Mouse (Mus musculus) intestine, embryonic 15.5 days (tissue): Measurements from ENCODE around the gene Gm10770. TPM values are rescaled to one million over a fixed set of nuclear protein-coding genes. Genes with fewer than 3 reads are reported as not detected.

Experiments used
- polyA plus RNA-seq: library from polyadenylated mRNA; unstranded; fragments of >200 nt; fragmentation: Nextera tagmentation; extraction: Ambion mirVana; gene quantifications from 2 replicates; pipeline ENCODE4 v1.2.1, GENCODE M21; 2015

Gene Gm10770
- polyA plus RNA-seq, 1 experiment from 2014 or later, result not detected

Other genes with a start within 250 kb of the Gm10770 start
- 6.1 and 6.4 TPM in 2 replicates for gene Zfp120, start 43.0 kb downstream of the Gm10770 start, polyA plus RNA-seq
- gene Gm14139, start 2.1 kb upstream of the Gm10770 start, polyA plus RNA-seq, result 0.13 TPM in 1 of 2 replicates, not detected in the other
- gene Zfp937, start 38.4 kb upstream of the Gm10770 start, polyA plus RNA-seq, result 8.9 and 9.7 TPM in 2 replicates
- gene Gm21994, start 75.9 kb upstream of the Gm10770 start, polyA plus RNA-seq, result 5.0 and 5.5 TPM in 2 replicates
- gene Gm14124, start 77.8 kb upstream of the Gm10770 start, polyA plus RNA-seq, result 0.11 TPM in 1 of 2 replicates, not detected in the other
- 2.5 and 4.2 TPM in 2 replicates for gene Gm10130, start 144.0 kb upstream of the Gm10770 start, polyA plus RNA-seq
- 4.7 and 6.5 TPM in 2 replicates for gene 3300002I08Rik, start 183.1 kb upstream of the Gm10770 start, polyA plus RNA-seq